Mouse (Mus musculus) liver, embryonic 14.5 days (tissue): ENCODE results near the gene Pigu. TPM values are rescaled to one million over a fixed set of nuclear protein-coding genes. Genes with fewer than 3 reads are reported as not detected.
A peak's percentile ranks its signal among the peaks of the same experiment; 100 is the strongest.

Source experiments
- ATAC-seq: fragments of 200-750 bp; cut with Nextera tagmentation; 2 replicates; pipeline ENCODE4 v1.8.0; 2017; ENCODE audit warnings: moderate number of reproducible peaks, mild to moderate bottlenecking, moderate library complexity; ENCODE audit not compliant: insufficient read depth
- DNase-seq, 3 experiments: peaks; one replicate each; pipeline ENCODE4 v3.0.0-alpha.2; 2012 to 2013; ENCODE audit warnings: low read depth in 3 of 3, low spot score in 3 of 3
- H3K27ac ChIP-seq: fragments of 300-500 bp; sonication (generic); 2 replicates; pipeline ENCODE4 v1.5.1; 2014; ENCODE audit warnings: moderate library complexity, mild to moderate bottlenecking, control low read depth, inconsistent platforms
- H3K27me3 ChIP-seq: fragments of 300-500 bp; sonication (generic); 2 replicates; pipeline ENCODE4 v1.6.1; 2014; ENCODE audit warnings: mild to moderate bottlenecking, low read length, moderate library complexity; ENCODE audit not compliant: control insufficient read depth, insufficient read depth
- H3K36me3 ChIP-seq: fragments of 300-500 bp; sonication (generic); replicated peaks from 2 replicates; pipeline ENCODE4 v1.6.1; 2014; ENCODE audit warnings: low read depth; ENCODE audit not compliant: control insufficient read depth, insufficient read depth
- H3K4me1 ChIP-seq, 2 experiments: fragments of 200-500 bp in 1 of 2; fragments of 300-500 bp in 1 of 2; sonication (generic) in 1 of 2; replicated peaks; 2 replicates each; pipeline ENCODE4 v1.6.1; 2012 to 2014; ENCODE audit warnings: antibody characterized with exemption in 1 of 2, inconsistent platforms in 1 of 2, low read length in 1 of 2; ENCODE audit not compliant: control insufficient read depth in 2 of 2, insufficient read depth in 2 of 2
- H3K4me2 ChIP-seq: fragments of 300-500 bp; sonication (generic); 2 replicates; pipeline ENCODE4 v1.6.1; 2014; ENCODE audit warnings: low read depth, mild to moderate bottlenecking, control low read depth, moderate library complexity
- H3K4me3 ChIP-seq, 2 experiments: fragments of 200-500 bp in 1 of 2; fragments of 300-500 bp in 1 of 2; sonication (generic) in 1 of 2; 2 replicates each; pipeline ENCODE4 v1.5.1; 2012 to 2014; ENCODE audit warnings: low read depth in 2 of 2, low read length in 2 of 2, mild to moderate bottlenecking in 2 of 2, control low read depth in 1 of 2, inconsistent platforms in 1 of 2, moderate library complexity in 1 of 2; ENCODE audit not compliant: insufficient read depth in 1 of 2
- H3K9ac ChIP-seq: fragments of 300-500 bp; sonication (generic); replicated peaks from 2 replicates; pipeline ENCODE4 v1.6.1; 2014; ENCODE audit warnings: mild to moderate bottlenecking, control low read depth, moderate library complexity
- H3K9me3 ChIP-seq: fragments of 300-500 bp; sonication (generic); 2 replicates; pipeline ENCODE4 v1.6.1; 2016; ENCODE audit warnings: low read length, mixed read lengths; ENCODE audit not compliant: control insufficient read depth
- CTCF ChIP-seq: IDR thresholded peaks from 2 replicates; pipeline ENCODE4 v1.5.1; 2016; ENCODE audit warnings: antibody characterized with exemption, low read depth, control low read depth
- EP300 ChIP-seq: IDR thresholded peaks from 2 replicates; pipeline ENCODE4 v1.6.1; 2016; ENCODE audit warnings: antibody characterized with exemption, low read depth
- WGBS: fragments of 180-500 bp; shearing (Covaris S2); extraction: QIAGEN DNeasy Blood & Tissue Kit; methylation state at CpG from one replicate; pipeline ENCODE4 v1.1.7; 2014; ENCODE audit not compliant: insufficient replicate concordance; 5-methylcytosine and 5-hydroxymethylcytosine counted together
- polyA plus RNA-seq, 2 experiments: library from polyadenylated mRNA; depleted of rRNA in 1 of 2; stranded (reverse) in 1 of 2; unstranded in 1 of 2; fragments of >200 nt; fragmentation: Nextera tagmentation in 1 of 2; extraction: Ambion mirVana in 1 of 2; gene quantifications; 2 replicates each; pipeline versions ENCODE4 v1.2.1 to v1.2.3; 2012 to 2014

Pigu gene
- polyA plus RNA-seq, 2 experiments = 16.7 to 24.4 TPM

DNA sequence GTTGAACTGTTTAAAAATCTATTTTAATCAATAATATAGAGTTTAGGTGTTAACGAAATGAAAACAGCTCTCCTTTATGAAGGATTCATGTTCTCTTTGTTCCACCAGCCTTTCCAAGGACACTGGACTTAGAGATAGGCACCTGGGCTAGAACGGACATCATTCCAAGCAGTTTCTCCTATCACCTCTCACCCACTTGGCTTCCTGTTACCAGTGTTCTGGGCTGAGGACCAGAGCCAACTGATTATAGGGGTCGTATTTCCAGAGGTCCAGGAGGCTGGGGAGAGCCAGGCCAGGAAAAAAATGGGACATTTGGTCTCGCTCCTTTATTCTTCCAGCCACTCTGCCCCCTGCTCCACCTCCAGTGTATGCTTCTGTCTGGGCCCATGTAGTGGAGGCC lies 15.2 kb upstream of the Pigu start:
- Histone ChIP-seq H3K4me1 (peaks cover 0 to 13% of the 10 kb centered on the region in 2 experiments; a peak in 2 of 4 replicates), H3K27ac (no peak overlapping the region), H3K9ac (no peak overlapping the region), H3K27me3 (no peaks in the 10 kb centered on the region), H3K9me3 (no peaks in the 10 kb centered on the region), H3K4me2 (no peak overlapping the region), H3K4me3 (no peak overlapping the region), H3K36me3 (no peaks in the 10 kb centered on the region)
- DNase-seq = no peak
- TF ChIP-seq CTCF (no peak), EP300 (no peak)
- no peak for ATAC-seq
- 46% methylated on average over 4 of the region's 4 CpGs for WGBS

DNA sequence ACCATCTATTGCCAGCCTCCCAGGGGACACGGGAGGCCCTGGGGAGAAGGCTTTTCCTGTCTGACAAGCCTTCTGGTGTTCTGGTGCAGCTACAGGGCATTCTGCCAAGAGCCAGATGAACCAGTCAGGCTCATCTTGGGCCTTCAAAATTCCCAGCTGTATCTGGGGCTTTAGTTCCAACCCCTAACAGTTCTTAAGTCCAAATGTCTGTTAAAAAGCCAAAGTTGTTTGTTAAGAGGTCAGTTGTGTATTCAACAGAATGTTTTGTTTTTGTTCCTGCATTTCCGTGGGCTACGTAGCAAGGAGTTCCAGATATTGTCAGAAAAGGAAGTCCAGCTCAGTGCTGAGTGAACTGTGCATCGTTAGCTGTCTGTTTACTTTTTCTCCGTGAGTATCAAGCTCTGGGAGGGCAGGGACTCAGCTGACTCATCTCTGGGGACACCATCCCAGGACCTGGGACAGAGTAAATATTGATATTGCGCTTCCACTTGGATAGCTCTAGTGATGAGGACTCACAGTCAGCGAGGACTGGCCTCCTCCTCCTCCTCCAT lies 12.2 kb upstream of the Pigu start:
- DNase-seq = peak; percentile 20 to 28 (median 22)
- no peak overlapping the region for H3K4me3 ChIP-seq
- peak; percentile 64 for ATAC-seq
- H3K36me3 ChIP-seq = no peaks in the 10 kb centered on the region
- no peak overlapping the region for H3K27ac ChIP-seq
- peaks cover 0 to 13% of the 10 kb centered on the region in 2 experiments; a peak in 2 of 4 replicates for H3K4me1 ChIP-seq
- H3K4me2 ChIP-seq = peak overlapping the region; percentile 18; the same call in 1 of the 2 replicates
- TF ChIP-seq CTCF = no peak
- TF ChIP-seq EP300 = no peak
- 29% methylated on average over 7 of the region's 7 CpGs for WGBS
- H3K9ac ChIP-seq = no peak overlapping the region
- H3K9me3 ChIP-seq = no peaks in the 10 kb centered on the region
- no peaks in the 10 kb centered on the region for H3K27me3 ChIP-seq

DNA sequence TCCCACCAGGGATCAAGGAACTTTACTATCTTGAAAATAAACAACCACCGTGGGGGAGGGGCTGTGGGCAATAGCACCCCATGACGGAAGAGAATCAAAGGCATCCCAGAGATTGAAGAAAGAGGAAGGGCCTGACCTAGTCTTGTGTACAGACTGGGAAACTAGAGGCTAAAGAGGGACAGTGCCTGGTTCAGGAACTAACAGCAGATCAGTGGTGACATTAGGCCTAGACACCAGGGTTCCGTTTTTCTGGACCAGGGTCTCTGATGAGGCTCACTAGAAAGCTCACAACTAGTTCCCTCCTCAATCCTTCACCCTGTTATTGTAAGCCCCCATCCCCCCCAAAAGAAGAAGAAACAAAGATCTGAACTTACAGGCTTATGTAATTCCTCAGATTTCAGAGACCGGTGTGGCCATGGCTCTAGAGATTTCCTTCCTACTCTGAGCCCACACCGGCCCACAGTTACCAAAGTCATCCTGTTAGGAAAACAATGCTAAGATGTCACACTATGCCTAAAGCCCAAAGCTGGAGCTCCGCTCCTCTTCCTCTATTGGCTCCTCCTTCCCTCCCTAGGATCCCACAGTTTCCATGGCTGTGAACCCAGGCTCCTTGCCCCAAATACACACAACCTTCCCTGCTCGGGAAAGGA lies 10.5 kb upstream of the Pigu start:
- Histone ChIP-seq H3K9me3 (no peaks in the 10 kb centered on the region), H3K27ac (no peak overlapping the region), H3K4me2 (no peak overlapping the region), H3K36me3 (no peaks in the 10 kb centered on the region), H3K4me3 (no peak overlapping the region), H3K4me1 (peaks cover 0 to 8% of the 10 kb centered on the region in 2 experiments; a peak in 1 of 4 replicates), H3K27me3 (no peaks in the 10 kb centered on the region), H3K9ac (no peak overlapping the region)
- TF ChIP-seq EP300 (no peak), CTCF (no peak)
- DNase-seq (no peak), ATAC-seq (no peak)
- WGBS = 49% methylated on average over 7 of the region's 7 CpGs

DNA sequence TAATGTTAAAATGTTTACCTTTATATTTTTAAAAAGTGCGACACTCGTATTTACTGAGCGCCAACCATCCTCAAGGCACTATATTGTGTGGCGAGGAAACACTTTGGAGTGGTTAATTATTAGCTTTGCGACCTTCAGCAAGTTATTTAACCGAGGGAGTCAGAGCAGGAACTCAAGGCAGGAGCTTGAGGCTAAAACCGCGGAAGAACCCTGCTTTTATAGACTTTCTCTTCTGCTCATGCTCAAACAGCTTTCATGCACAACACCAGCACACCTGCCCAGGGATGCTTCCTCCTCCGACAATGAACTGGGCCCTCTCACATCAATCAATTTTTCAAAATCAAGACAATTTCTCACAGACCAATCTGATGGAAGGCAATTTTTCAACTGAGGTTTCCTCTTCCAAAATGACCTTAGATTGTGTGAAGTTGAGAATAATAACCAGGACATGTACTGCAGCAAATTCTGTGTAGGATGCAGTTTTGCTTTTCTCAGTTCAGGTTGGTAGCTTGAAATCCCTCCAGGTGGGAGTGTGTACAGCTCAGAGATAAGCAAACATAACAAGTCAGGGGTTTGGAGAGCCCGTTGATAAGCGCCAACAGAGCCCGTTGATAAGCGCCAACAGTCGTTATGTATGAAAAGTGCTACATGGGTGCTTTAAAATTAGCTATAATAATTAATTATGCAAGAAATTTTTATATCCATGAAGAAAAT lies 613 bp upstream of the Pigu start:
- no peaks in the 10 kb centered on the region for H3K27me3 ChIP-seq
- H3K36me3 ChIP-seq = no peaks in the 10 kb centered on the region
- ATAC-seq = peak; percentile 46
- peak; percentile 38; the same call in 1 of the 2 replicates for TF ChIP-seq EP300
- no peak for TF ChIP-seq CTCF
- 6% methylated on average over 14 of the region's 14 CpGs for WGBS
- peaks cover 12% of the 10 kb centered on the region in 2 experiments for H3K4me1 ChIP-seq
- H3K9ac ChIP-seq = peak overlapping the region; percentile 77
- no peaks in the 10 kb centered on the region for H3K9me3 ChIP-seq
- H3K4me3 ChIP-seq = peak overlapping the region; percentile 69 to 88
- H3K27ac ChIP-seq = peak overlapping the region; percentile 73
- H3K4me2 ChIP-seq = peak overlapping the region; percentile 90
- peak in 1 of 3 experiments; percentile 47 for DNase-seq

DNA sequence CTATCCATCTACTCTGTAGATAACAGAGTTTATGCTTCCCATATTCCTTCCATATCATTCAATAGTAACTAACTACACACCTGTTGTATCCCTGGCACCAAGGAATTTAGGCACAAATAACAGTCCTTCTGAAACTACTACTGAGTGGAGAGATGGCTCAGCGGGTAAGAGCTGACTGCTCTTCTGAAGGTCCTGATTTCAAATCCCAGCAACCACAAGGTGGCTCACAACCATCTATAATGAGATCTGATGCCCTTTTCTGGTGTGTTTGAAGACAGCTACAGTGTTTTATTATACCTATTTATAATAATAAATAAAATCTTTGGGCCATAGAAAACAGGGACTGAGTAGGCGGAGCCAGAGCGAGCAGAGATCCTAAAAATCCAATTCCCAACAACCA lies 2.8 kb downstream of the Pigu start:
- TF ChIP-seq CTCF (no peak), EP300 (no peak)
- DNase-seq (no peak), ATAC-seq (no peak)
- Histone ChIP-seq H3K4me2 (no peak overlapping the region), H3K9ac (no peak overlapping the region), H3K27ac (no peak overlapping the region), H3K9me3 (no peaks in the 10 kb centered on the region), H3K36me3 (no peaks in the 10 kb centered on the region), H3K4me3 (no peak overlapping the region), H3K4me1 (peaks cover 12% of the 10 kb centered on the region in 2 experiments), H3K27me3 (no peaks in the 10 kb centered on the region)
- WGBS = 76% methylated on average over 3 of the region's 3 CpGs
